Mouse (Mus musculus): ENCODE measurements around the gene Zbtb42. TPM values are rescaled to one million over a fixed set of nuclear protein-coding genes. Genes with fewer than 3 reads are reported as not detected.

Zbtb42 gene
- polyA plus RNA-seq, 1 experiment, result 5.1 TPM

DNA sequence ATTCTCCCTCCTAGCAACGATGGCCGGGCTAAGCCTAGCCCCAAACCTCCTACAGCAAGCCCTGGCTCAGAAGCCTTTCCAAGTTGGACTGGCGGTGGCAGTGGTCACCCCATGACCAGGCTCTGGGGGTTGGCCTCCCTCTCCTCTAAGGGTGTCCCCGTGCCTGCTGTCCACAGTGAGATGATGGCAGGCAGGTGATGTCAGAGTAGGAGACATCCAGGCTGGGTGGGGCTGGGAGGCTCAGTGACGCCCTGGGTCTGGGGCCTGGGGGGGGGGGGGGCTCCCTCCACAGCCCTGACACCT, 44.4 kb downstream of the Zbtb42 start:
- 29% methylated on average over 5 of the region's 5 CpGs for WGBS
- H3K4me1 ChIP-seq (ENCODE audit: control insufficient read depth, insufficient read depth, low read length), result no peaks in the 10 kb centered on the region
- H3K27ac ChIP-seq (ENCODE audit: control insufficient read depth, insufficient read depth, low read depth, low read length, poor library complexity), result no peak overlapping the region
- TF ChIP-seq CTCF (IDR thresholded peaks at IDR 0.05; ENCODE audit: control insufficient read depth, insufficient read depth, low read length) (no peak), POLR2A (IDR thresholded peaks at IDR 0.05; ENCODE audit: borderline replicate concordance, control insufficient read depth, low read depth, low read length) (no peak)
- H3K4me3 ChIP-seq (replicated peaks; ENCODE audit: control insufficient read depth, low read depth, low read length), result no peak overlapping the region

GRCm38 (mm10) chr12:112723445-112723844, 44.8 kb downstream of the Zbtb42 start:
- no peak overlapping the region for H3K4me3 ChIP-seq (replicated peaks; ENCODE audit: control insufficient read depth, low read depth, low read length)
- TF ChIP-seq POLR2A (IDR thresholded peaks at IDR 0.05; ENCODE audit: borderline replicate concordance, control insufficient read depth, low read depth, low read length) (no peak), CTCF (IDR thresholded peaks at IDR 0.05; ENCODE audit: control insufficient read depth, insufficient read depth, low read length) (no peak)

GRCm38 (mm10) chr12:112724077-112724805, 45.6 kb downstream of the Zbtb42 start:
- TF ChIP-seq CTCF (IDR thresholded peaks at IDR 0.05; ENCODE audit: control insufficient read depth, insufficient read depth, low read length) (peak; percentile 38), POLR2A (IDR thresholded peaks at IDR 0.05; ENCODE audit: borderline replicate concordance, control insufficient read depth, low read depth, low read length) (no peak)
- 75% methylated on average over 11 of the region's 11 CpGs for WGBS

More at GRCm38 (mm10) chr12:112723445-112723844, 44.8 kb downstream of the Zbtb42 start:
- no peak overlapping the region for H3K27ac ChIP-seq (ENCODE audit: control insufficient read depth, insufficient read depth, low read depth, low read length, poor library complexity)
- no peaks in the 10 kb centered on the region for H3K4me1 ChIP-seq (ENCODE audit: control insufficient read depth, insufficient read depth, low read length)
- 91% methylated on average over 6 of the region's 6 CpGs for WGBS

DNA sequence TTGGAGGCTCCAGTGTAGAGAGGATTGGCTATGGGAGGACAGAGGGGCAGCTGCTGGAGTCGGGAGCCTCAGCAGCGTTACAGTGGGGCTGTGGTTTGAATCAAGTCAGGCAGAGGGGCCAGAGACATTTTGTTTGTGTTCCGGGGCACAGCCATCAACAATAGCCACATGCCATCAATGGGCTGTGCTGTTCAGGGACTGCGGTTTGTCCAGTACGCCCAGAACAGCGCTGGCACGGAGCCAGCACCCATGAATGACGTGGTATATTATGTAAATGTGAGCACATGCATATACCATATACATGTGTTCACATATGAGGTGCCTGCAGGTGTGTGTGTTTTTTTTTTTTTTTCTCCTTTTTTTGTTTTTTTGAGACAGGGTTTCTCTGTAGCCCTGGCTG, 49.2 kb downstream of the Zbtb42 start:
- Histone ChIP-seq H3K27ac (ENCODE audit: control insufficient read depth, insufficient read depth, low read depth, low read length, poor library complexity) (no peak overlapping the region), H3K4me3 (replicated peaks; ENCODE audit: control insufficient read depth, low read depth, low read length) (no peak overlapping the region), H3K4me1 (ENCODE audit: control insufficient read depth, insufficient read depth, low read length) (no peaks in the 10 kb centered on the region)
- 76% methylated on average over 8 of the region's 8 CpGs for WGBS
- TF ChIP-seq CTCF (IDR thresholded peaks at IDR 0.05; ENCODE audit: control insufficient read depth, insufficient read depth, low read length) (no peak), POLR2A (IDR thresholded peaks at IDR 0.05; ENCODE audit: borderline replicate concordance, control insufficient read depth, low read depth, low read length) (no peak)

More at GRCm38 (mm10) chr12:112724077-112724805, 45.6 kb downstream of the Zbtb42 start:
- H3K27ac ChIP-seq (ENCODE audit: control insufficient read depth, insufficient read depth, low read depth, low read length, poor library complexity), result no peak overlapping the region
- H3K4me3 ChIP-seq (replicated peaks; ENCODE audit: control insufficient read depth, low read depth, low read length), result no peak overlapping the region
- H3K4me1 ChIP-seq (ENCODE audit: control insufficient read depth, insufficient read depth, low read length), result no peaks in the 10 kb centered on the region

GRCm38 (mm10) chr12:112730808-112731207, 52.2 kb downstream of the Zbtb42 start:
- 0 out of 2 replicates have a peak, but pooled peaks have one; percentile 1 for TF ChIP-seq POLR2A (IDR thresholded peaks at IDR 0.05; ENCODE audit: borderline replicate concordance, control insufficient read depth, low read depth, low read length)
- no peak for TF ChIP-seq CTCF (IDR thresholded peaks at IDR 0.05; ENCODE audit: control insufficient read depth, insufficient read depth, low read length)
- WGBS, result 81% methylated on average over 14 of the region's 14 CpGs

More at GRCm38 (mm10) chr12:112730808-112731207, 52.2 kb downstream of the Zbtb42 start:
- Histone ChIP-seq H3K27ac (ENCODE audit: control insufficient read depth, insufficient read depth, low read depth, low read length, poor library complexity) (no peak overlapping the region), H3K4me3 (replicated peaks; ENCODE audit: control insufficient read depth, low read depth, low read length) (no peak overlapping the region), H3K4me1 (ENCODE audit: control insufficient read depth, insufficient read depth, low read length) (no peaks in the 10 kb centered on the region)

Other genes starting within 250 kb of the Zbtb42 start
- not detected in 2 replicates for gene A530016L24Rik, start 189.4 kb upstream of the Zbtb42 start, polyA plus RNA-seq (2011; ENCODE audit: insufficient read depth, insufficient read length, low replicate concordance, missing spikeins)
- 0.62 TPM in 1 of 2 replicates, not detected in the other for gene Tmem179, start 162.1 kb upstream of the Zbtb42 start, polyA plus RNA-seq (2011; ENCODE audit: insufficient read depth, insufficient read length, low replicate concordance, missing spikeins)
- gene Inf2, start 90.0 kb upstream of the Zbtb42 start, polyA plus RNA-seq (2011; ENCODE audit: insufficient read depth, insufficient read length, low replicate concordance, missing spikeins), result 40.0 and 82.8 TPM in 2 replicates
- gene Adssl1, start 58.8 kb upstream of the Zbtb42 start, polyA plus RNA-seq (2011; ENCODE audit: insufficient read depth, insufficient read length, low replicate concordance, missing spikeins), result 21.0 and 44.8 TPM in 2 replicates
- 47.7 and 81.1 TPM in 2 replicates for gene Siva1, start 34.1 kb upstream of the Zbtb42 start, polyA plus RNA-seq (2011; ENCODE audit: insufficient read depth, insufficient read length, low replicate concordance, missing spikeins)
- gene Akt1, start 3.9 kb upstream of the Zbtb42 start, polyA plus RNA-seq (2011; ENCODE audit: insufficient read depth, insufficient read length, low replicate concordance, missing spikeins), result 39.8 and 56.1 TPM in 2 replicates
- gene Cep170b, start 41.6 kb downstream of the Zbtb42 start, polyA plus RNA-seq (2011; ENCODE audit: insufficient read depth, insufficient read length, low replicate concordance, missing spikeins), result 0.29 and 5.8 TPM in 2 replicates
- 62.4 and 128 TPM in 2 replicates for gene Pld4, start 81.8 kb downstream of the Zbtb42 start, polyA plus RNA-seq (2011; ENCODE audit: insufficient read depth, insufficient read length, low replicate concordance, missing spikeins)
- 1.4 TPM in 1 of 2 replicates, not detected in the other for gene Ahnak2, start 123.8 kb downstream of the Zbtb42 start, polyA plus RNA-seq (2011; ENCODE audit: insufficient read depth, insufficient read length, low replicate concordance, missing spikeins)
- gene Clba1, start 130.1 kb downstream of the Zbtb42 start, polyA plus RNA-seq (2011; ENCODE audit: insufficient read depth, insufficient read length, low replicate concordance, missing spikeins), result 1.9 TPM in 1 of 2 replicates, not detected in the other
- gene Cdca4, start 150.6 kb downstream of the Zbtb42 start, polyA plus RNA-seq (2011; ENCODE audit: insufficient read depth, insufficient read length, low replicate concordance, missing spikeins), result 23.4 and 40.6 TPM in 2 replicates
- 6.1 and 15.8 TPM in 2 replicates for gene Gpr132, start 189.4 kb downstream of the Zbtb42 start, polyA plus RNA-seq (2011; ENCODE audit: insufficient read depth, insufficient read length, low replicate concordance, missing spikeins)

All from bone marrow, adult 2 months (tissue).